Mouse (Mus musculus): ENCODE results near the gene Lrrc8a.

- TF ChIP-seq CTCF (IDR thresholded peaks at IDR 0.05; ENCODE audit: low read depth, low read length), result no peak
- no peak for TF ChIP-seq POLR2A (IDR thresholded peaks at IDR 0.05; ENCODE audit: borderline replicate concordance, low read depth, low read length)
Observed at GRCm38 (mm10) chr2:30258600-30258999, 21.1 kb downstream of the Lrrc8a start.
